Comparison of ENCODE assay signal across 25 mouse cellular contexts in genomic region chr14:13267181-13267580, GRCm38 (mm10). TPM values are rescaled to one million over a fixed set of nuclear protein-coding genes. Genes with fewer than 3 reads are reported as not detected.
DNase-seq lines count a peak whose midpoint lies in the region; ATAC-seq lines count a peak whose summit lies in the region.
"Had no signal": no experiment of that assay in that cellular context is flagged by ENCODE, and none has a peak within 500 bp of the region (broad histone marks: within the 10 kb centered on the region; RNA-seq: fewer than 3 reads in every experiment).

No protein-coding gene starts in this region.

- H3K9ac ChIP-seq in midbrain, embryonic 11.5 days (ENCODE audit: low read length), result no peak overlapping the region
- no peak overlapping the region for H3K9ac ChIP-seq in midbrain, embryonic 14.5 days (replicated peaks; ENCODE audit: low read length)
- no peak overlapping the region for H3K9ac ChIP-seq in liver, embryonic 12.5 days
- H3K9ac ChIP-seq: hindbrain, embryonic 15.5 days; intestine, embryonic 15.5 days; liver, postnatal 0 days; neural tube, embryonic 15.5 days had no signal

- intact Hi-C loops in left cerebral cortex, postnatal 4 days (cut with DNase I), result no loop called here

- WGBS in midbrain, embryonic 11.5 days, result 84% methylated on average over 4 of the region's 4 CpGs
- 88% methylated on average over 4 of the region's 4 CpGs for WGBS in midbrain, embryonic 14.5 days
- 69% methylated on average over 4 of the region's 4 CpGs for WGBS in liver, embryonic 12.5 days (ENCODE audit: insufficient replicate concordance)

- no peak overlapping the region for H3K4me3 ChIP-seq in midbrain, embryonic 11.5 days (ENCODE audit: low read depth, low read length)
- H3K4me3 ChIP-seq in midbrain, embryonic 14.5 days (replicated peaks; ENCODE audit: low read depth, low read length), result no peak overlapping the region
- no peak overlapping the region for H3K4me3 ChIP-seq in liver, embryonic 12.5 days
- H3K4me3 ChIP-seq: hindbrain, embryonic 15.5 days; intestine, embryonic 15.5 days; neural tube, embryonic 15.5 days had no signal

- no peak overlapping the region for H3K4me2 ChIP-seq in midbrain, embryonic 11.5 days
- no peak overlapping the region for H3K4me2 ChIP-seq in midbrain, embryonic 14.5 days (ENCODE audit: low read length)
- H3K4me2 ChIP-seq in liver, embryonic 12.5 days, result no peak overlapping the region
- H3K4me2 ChIP-seq: heart, embryonic 11.5 days; hindbrain, embryonic 15.5 days; intestine, embryonic 15.5 days; neural tube, embryonic 15.5 days had no signal

- H3K36me3 ChIP-seq in midbrain, embryonic 11.5 days (ENCODE audit: control insufficient read depth, insufficient read depth, low read length), result no peaks in the 10 kb centered on the region
- H3K36me3 ChIP-seq in midbrain, embryonic 14.5 days (ENCODE audit: control insufficient read depth, insufficient read depth, low read length), result no peaks in the 10 kb centered on the region
- no peaks in the 10 kb centered on the region for H3K36me3 ChIP-seq in liver, embryonic 12.5 days
- H3K36me3 ChIP-seq: hindbrain, embryonic 15.5 days; intestine, embryonic 15.5 days; neural tube, embryonic 15.5 days had no signal

- H3K9me3 ChIP-seq in midbrain, embryonic 11.5 days (ENCODE audit: control insufficient read depth, low read length), result no peaks in the 10 kb centered on the region
- no peaks in the 10 kb centered on the region for H3K9me3 ChIP-seq in midbrain, embryonic 14.5 days (ENCODE audit: control insufficient read depth, low read length)
- H3K9me3 ChIP-seq in liver, embryonic 12.5 days (replicated peaks), result no peaks in the 10 kb centered on the region
- H3K9me3 ChIP-seq: hindbrain, embryonic 15.5 days; intestine, embryonic 15.5 days; neural tube, embryonic 15.5 days had no signal

- H3K4me1 ChIP-seq in midbrain, embryonic 11.5 days (ENCODE audit: control insufficient read depth, insufficient read depth, low read length), result no peaks in the 10 kb centered on the region
- H3K4me1 ChIP-seq in midbrain, embryonic 14.5 days (ENCODE audit: control insufficient read depth, insufficient read depth, low read length), result no peaks in the 10 kb centered on the region
- H3K4me1 ChIP-seq in liver, embryonic 12.5 days, result no peaks in the 10 kb centered on the region
- H3K4me1 ChIP-seq: hindbrain, embryonic 15.5 days; intestine, embryonic 15.5 days; neural tube, embryonic 15.5 days had no signal

- ATAC-seq in midbrain, embryonic 11.5 days (ENCODE audit: low FRiP score), result no peak
- ATAC-seq in midbrain, embryonic 14.5 days (ENCODE audit: low FRiP score, low TSS enrichment), result no peak
- ATAC-seq in liver, embryonic 12.5 days, result no peak
- ATAC-seq: intestine, embryonic 15.5 days; liver, postnatal 0 days; midbrain, embryonic 16.5 days had no signal

- peak; percentile 8 for DNase-seq in left cerebral cortex, postnatal 4 days
- no peak for DNase-seq in left cerebral cortex, adult 9 months (ENCODE audit: low spot score in 2 of 2)
- peak; percentile 80 for DNase-seq in cerebellum, postnatal 14 days
- DNase-seq in layer of hippocampus, adult 9-10 months (ENCODE audit: low spot score), result peak; percentile 42
- DNase-seq in midbrain, embryonic 11.5 days (ENCODE audit: low spot score, missing footprints), result no peak
- no peak for DNase-seq in midbrain, embryonic 14.5 days
- DNase-seq: adrenal gland, postnatal 25 days; heart, postnatal 14 days; kidney, postnatal 36 days; liver; liver, postnatal 0 days; lung, postnatal 14 days; right cerebral cortex, postnatal 14 days; thymus, postnatal 4 days had no signal

- H3K27ac ChIP-seq in midbrain, embryonic 11.5 days (ENCODE audit: low read depth, low read length), result no peak overlapping the region
- no peak overlapping the region for H3K27ac ChIP-seq in midbrain, embryonic 14.5 days (replicated peaks; ENCODE audit: low read depth, low read length)
- no peak overlapping the region for H3K27ac ChIP-seq in liver, embryonic 12.5 days
- H3K27ac ChIP-seq: hindbrain, embryonic 15.5 days; intestine, embryonic 15.5 days; neural tube, embryonic 15.5 days had no signal

- no peaks in the 10 kb centered on the region for H3K27me3 ChIP-seq in midbrain, embryonic 11.5 days (ENCODE audit: control insufficient read depth, insufficient read depth, low read length)
- no peaks in the 10 kb centered on the region for H3K27me3 ChIP-seq in midbrain, embryonic 14.5 days (ENCODE audit: control insufficient read depth, insufficient read depth, low read length)
- no peaks in the 10 kb centered on the region for H3K27me3 ChIP-seq in liver, embryonic 12.5 days (replicated peaks)
- H3K27me3 ChIP-seq: CH12.LX; hindbrain, embryonic 15.5 days; intestine, embryonic 15.5 days; neural tube, embryonic 15.5 days had no signal

RNA-seq across cellular contexts. Expression of gene Synpr, which starts 17.4 kb away (rescaled TPM):
- 10 to 100 TPM; 56.7 to 59.8 TPM for total RNA-seq in left cerebral cortex, postnatal 4 days (2021)
- polyA plus RNA-seq in midbrain, embryonic 11.5 days (2014; fragmentation: Nextera tagmentation; extraction: Ambion mirVana), result 7.7 and 8.7 TPM in 2 replicates
- polyA plus RNA-seq in midbrain, embryonic 14.5 days (2014; fragmentation: Nextera tagmentation; extraction: Ambion mirVana), result 35.1 and 35.2 TPM in 2 replicates
- 0.19 and 0.29 TPM in 2 replicates for polyA plus RNA-seq in liver, embryonic 12.5 days (2016; fragmentation: Nextera tagmentation; extraction: Ambion mirVana)
- total RNA-seq: CH12.LX; gastrocnemius, adult 18-20 months; heart, postnatal 14 days; megakaryocyte, adult 5-6 weeks; MEL had no signal
- polyA plus RNA-seq: liver, postnatal 0 days; spleen, adult 2 months had no signal

Comparison
In these comparisons a context has a peak if more than half of its experiments do, and no peak if none do; other contexts are left out.
1. DNase-seq: peak in left cerebral cortex, postnatal 4 days (single experiment), cerebellum, postnatal 14 days (2 of 2) and layer of hippocampus, adult 9-10 months (single experiment); none in left cerebral cortex, adult 9 months (0 of 2), midbrain, embryonic 11.5 days (single experiment) and midbrain, embryonic 14.5 days (single experiment).